Mouse (Mus musculus) embryonic fibroblast, embryonic 13.5 days (primary cell): ENCODE measurements at regions not wholly inside any gene's neighbourhood (a gene's known extent, or its start where the extent isn't known, plus 50 kb on each side); places are given as distances from the start of the nearest gene placed in this dataset.

ENCODE experiments used
- CTCF ChIP-seq: IDR thresholded peaks from 2 replicates; pipeline ENCODE4 v1.5.1; 2011; ENCODE audit warnings: mild to moderate bottlenecking, control low read depth, low read length, moderate library complexity, borderline replicate concordance; ENCODE audit not compliant: insufficient read depth
- POLR2A ChIP-seq: IDR thresholded peaks from 2 replicates; pipeline ENCODE4 v1.6.1; 2011; ENCODE audit warnings: low read depth, mild to moderate bottlenecking, control low read depth, low read length, moderate library complexity

- TF ChIP-seq CTCF = no peak
- TF ChIP-seq POLR2A = no peak
Observed at GRCm38 (mm10) chr9:43874332-43874731, 130.5 kb downstream of the Nectin1 start.
